Mouse (Mus musculus): Measurements from ENCODE around the gene Nid1. TPM values are rescaled to one million over a fixed set of nuclear protein-coding genes. Genes with fewer than 3 reads are reported as not detected.

Gene Nid1
- polyA plus RNA-seq, 1 experiment from 2014 or later, result 28.3 TPM

- Histone ChIP-seq H3K4me1 (ENCODE audit: control insufficient read depth, insufficient read depth, low read length) (no peaks in the 10 kb centered on the region), H3K36me3 (ENCODE audit: control insufficient read depth, insufficient read depth, low read length) (no peaks in the 10 kb centered on the region), H3K9ac (ENCODE audit: low read length) (no peak overlapping the region), H3K4me2 (ENCODE audit: low read depth, severe bottlenecking) (no peak overlapping the region), H3K4me3 (ENCODE audit: low read depth, low read length) (no peak overlapping the region), H3K27ac (replicated peaks; ENCODE audit: low read depth, low read length) (no peak overlapping the region), H3K9me3 (ENCODE audit: control insufficient read depth, low read length) (no peaks in the 10 kb centered on the region), H3K27me3 (ENCODE audit: control insufficient read depth, insufficient read depth, low read length) (no peaks in the 10 kb centered on the region)
- DNase-seq (ENCODE audit: low spot score), result no peak
- 94% methylated on average over 2 of the region's 2 CpGs for WGBS
- no peak for ATAC-seq (ENCODE audit: insufficient number of reproducible peaks, low FRiP score, low TSS enrichment, low read depth)
These were observed 39.2 kb downstream of the Nid1 start for GRCm38 (mm10) chr13:13476568-13476967.

- no peaks in the 10 kb centered on the region for H3K27me3 ChIP-seq (ENCODE audit: control insufficient read depth, insufficient read depth, low read length)
- H3K9me3 ChIP-seq (ENCODE audit: control insufficient read depth, low read length), result no peaks in the 10 kb centered on the region
- WGBS, result 96% methylated on average over 2 of the region's 2 CpGs
- no peaks in the 10 kb centered on the region for H3K36me3 ChIP-seq (ENCODE audit: control insufficient read depth, insufficient read depth, low read length)
- H3K4me1 ChIP-seq (ENCODE audit: control insufficient read depth, insufficient read depth, low read length), result no peaks in the 10 kb centered on the region
- ATAC-seq (ENCODE audit: insufficient number of reproducible peaks, low FRiP score, low TSS enrichment, low read depth) (no peak), DNase-seq (ENCODE audit: low spot score) (no peak)
- H3K27ac ChIP-seq (replicated peaks; ENCODE audit: low read depth, low read length), result no peak overlapping the region
- H3K4me3 ChIP-seq (ENCODE audit: low read depth, low read length), result no peak overlapping the region
- H3K9ac ChIP-seq (ENCODE audit: low read length), result no peak overlapping the region
- no peak overlapping the region for H3K4me2 ChIP-seq (ENCODE audit: low read depth, severe bottlenecking)
These were observed 39.7 kb downstream of the Nid1 start for GRCm38 (mm10) chr13:13477046-13477445.

- H3K4me3 ChIP-seq (ENCODE audit: low read depth, low read length), result no peak overlapping the region
- peak; percentile 66 for ATAC-seq (ENCODE audit: insufficient number of reproducible peaks, low FRiP score, low TSS enrichment, low read depth)
- H3K9me3 ChIP-seq (ENCODE audit: control insufficient read depth, low read length), result no peaks in the 10 kb centered on the region
- H3K4me2 ChIP-seq (ENCODE audit: low read depth, severe bottlenecking), result no peak overlapping the region
- no peaks in the 10 kb centered on the region for H3K27me3 ChIP-seq (ENCODE audit: control insufficient read depth, insufficient read depth, low read length)
- no peak for DNase-seq (ENCODE audit: low spot score)
- 9% methylated on average over 2 of the region's 2 CpGs for WGBS
- no peak overlapping the region for H3K27ac ChIP-seq (replicated peaks; ENCODE audit: low read depth, low read length)
- no peaks in the 10 kb centered on the region for H3K36me3 ChIP-seq (ENCODE audit: control insufficient read depth, insufficient read depth, low read length)
- no peaks in the 10 kb centered on the region for H3K4me1 ChIP-seq (ENCODE audit: control insufficient read depth, insufficient read depth, low read length)
- no peak overlapping the region for H3K9ac ChIP-seq (ENCODE audit: low read length)
These were observed 42.6 kb downstream of the Nid1 start for GRCm38 (mm10) chr13:13479986-13480385.

GRCm38 (mm10) chr13:13481033-13481432 lies 43.7 kb downstream of the Nid1 start:
- H3K9me3 ChIP-seq (ENCODE audit: control insufficient read depth, low read length), result no peaks in the 10 kb centered on the region
- H3K36me3 ChIP-seq (ENCODE audit: control insufficient read depth, insufficient read depth, low read length), result no peaks in the 10 kb centered on the region
- no peak for DNase-seq (ENCODE audit: low spot score)
- H3K4me3 ChIP-seq (ENCODE audit: low read depth, low read length), result no peak overlapping the region
- H3K27me3 ChIP-seq (ENCODE audit: control insufficient read depth, insufficient read depth, low read length), result no peaks in the 10 kb centered on the region
- H3K9ac ChIP-seq (ENCODE audit: low read length), result no peak overlapping the region
- ATAC-seq (ENCODE audit: insufficient number of reproducible peaks, low FRiP score, low TSS enrichment, low read depth), result no peak
- H3K4me1 ChIP-seq (ENCODE audit: control insufficient read depth, insufficient read depth, low read length), result no peaks in the 10 kb centered on the region
- WGBS, result 56% methylated on average over 5 of the region's 5 CpGs
- H3K27ac ChIP-seq (replicated peaks; ENCODE audit: low read depth, low read length), result no peak overlapping the region
- H3K4me2 ChIP-seq (ENCODE audit: low read depth, severe bottlenecking), result no peak overlapping the region

- no peaks in the 10 kb centered on the region for H3K9me3 ChIP-seq (ENCODE audit: control insufficient read depth, low read length)
- H3K27me3 ChIP-seq (ENCODE audit: control insufficient read depth, insufficient read depth, low read length), result no peaks in the 10 kb centered on the region
- WGBS, result 90% methylated on average over 16 of the region's 16 CpGs
- no peak overlapping the region for H3K27ac ChIP-seq (replicated peaks; ENCODE audit: low read depth, low read length)
- H3K4me3 ChIP-seq (ENCODE audit: low read depth, low read length), result no peak overlapping the region
- no peaks in the 10 kb centered on the region for H3K36me3 ChIP-seq (ENCODE audit: control insufficient read depth, insufficient read depth, low read length)
- no peak overlapping the region for H3K9ac ChIP-seq (ENCODE audit: low read length)
- no peaks in the 10 kb centered on the region for H3K4me1 ChIP-seq (ENCODE audit: control insufficient read depth, insufficient read depth, low read length)
- ATAC-seq (ENCODE audit: insufficient number of reproducible peaks, low FRiP score, low TSS enrichment, low read depth) (no peak), DNase-seq (ENCODE audit: low spot score) (no peak)
- H3K4me2 ChIP-seq (ENCODE audit: low read depth, severe bottlenecking), result no peak overlapping the region
These were observed 44.7 kb downstream of the Nid1 start for GRCm38 (mm10) chr13:13481875-13482674.

- Histone ChIP-seq H3K27me3 (ENCODE audit: control insufficient read depth, insufficient read depth, low read length) (no peaks in the 10 kb centered on the region), H3K4me2 (ENCODE audit: low read depth, severe bottlenecking) (no peak overlapping the region), H3K9ac (ENCODE audit: low read length) (no peak overlapping the region), H3K9me3 (ENCODE audit: control insufficient read depth, low read length) (no peaks in the 10 kb centered on the region), H3K4me3 (ENCODE audit: low read depth, low read length) (no peak overlapping the region), H3K4me1 (ENCODE audit: control insufficient read depth, insufficient read depth, low read length) (no peaks in the 10 kb centered on the region), H3K27ac (replicated peaks; ENCODE audit: low read depth, low read length) (no peak overlapping the region), H3K36me3 (ENCODE audit: control insufficient read depth, insufficient read depth, low read length) (no peaks in the 10 kb centered on the region)
- 61% methylated on average over 7 of the region's 7 CpGs for WGBS
- no peak for ATAC-seq (ENCODE audit: insufficient number of reproducible peaks, low FRiP score, low TSS enrichment, low read depth)
- DNase-seq (ENCODE audit: low spot score), result no peak
These were observed 47.0 kb downstream of the Nid1 start for GRCm38 (mm10) chr13:13484351-13484751.

DNA sequence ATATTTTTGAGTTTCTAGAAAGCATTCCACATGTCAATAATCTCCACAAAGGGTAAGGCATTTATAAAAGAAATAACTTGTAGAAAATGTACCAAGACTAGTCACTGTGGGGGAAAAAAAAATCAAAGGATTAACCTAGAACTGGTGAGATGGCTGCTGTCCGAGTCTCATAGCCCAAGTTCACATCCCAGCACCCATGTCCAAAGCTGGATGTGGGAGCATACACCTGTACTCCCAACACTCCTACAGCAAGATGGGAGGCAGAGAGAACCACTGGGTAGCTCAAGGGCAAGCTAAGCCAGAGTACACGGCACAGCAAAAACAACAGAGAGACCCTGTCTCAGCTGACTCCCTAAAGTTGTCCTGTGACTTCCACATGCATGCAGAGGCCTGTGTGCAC lies 47.5 kb downstream of the Nid1 start:
- Histone ChIP-seq H3K4me2 (ENCODE audit: low read depth, severe bottlenecking) (no peak overlapping the region), H3K4me1 (ENCODE audit: control insufficient read depth, insufficient read depth, low read length) (no peaks in the 10 kb centered on the region), H3K9me3 (ENCODE audit: control insufficient read depth, low read length) (no peaks in the 10 kb centered on the region), H3K27ac (replicated peaks; ENCODE audit: low read depth, low read length) (no peak overlapping the region), H3K9ac (ENCODE audit: low read length) (no peak overlapping the region), H3K4me3 (ENCODE audit: low read depth, low read length) (no peak overlapping the region), H3K36me3 (ENCODE audit: control insufficient read depth, insufficient read depth, low read length) (no peaks in the 10 kb centered on the region), H3K27me3 (ENCODE audit: control insufficient read depth, insufficient read depth, low read length) (no peaks in the 10 kb centered on the region)
- WGBS, result 78% methylated on average over 2 of the region's 2 CpGs
- ATAC-seq (ENCODE audit: insufficient number of reproducible peaks, low FRiP score, low TSS enrichment, low read depth) (no peak), DNase-seq (ENCODE audit: low spot score) (no peak)

DNA sequence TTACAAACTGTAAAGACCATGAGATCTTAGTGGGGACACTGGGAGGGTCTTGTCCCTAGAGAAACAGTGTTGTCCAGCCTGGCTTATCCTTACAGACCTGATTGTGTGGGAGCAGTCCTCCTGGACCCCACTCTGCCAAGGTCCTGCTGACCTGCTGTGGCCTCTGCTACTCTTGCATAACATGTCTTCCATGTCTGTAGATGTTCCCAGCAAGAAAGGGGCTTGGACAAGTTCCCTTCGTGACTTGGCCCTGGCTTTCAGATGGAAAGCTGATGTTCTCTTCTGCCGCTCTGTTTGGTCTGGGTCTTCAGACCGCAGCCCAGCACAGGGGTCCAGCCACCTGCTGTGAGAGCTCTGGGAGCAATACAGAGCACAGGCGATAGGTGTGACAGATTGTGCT lies 48.3 kb downstream of the Nid1 start:
- ATAC-seq (ENCODE audit: insufficient number of reproducible peaks, low FRiP score, low TSS enrichment, low read depth) (no peak), DNase-seq (ENCODE audit: low spot score) (no peak)
- Histone ChIP-seq H3K9ac (ENCODE audit: low read length) (no peak overlapping the region), H3K4me2 (ENCODE audit: low read depth, severe bottlenecking) (no peak overlapping the region), H3K27ac (replicated peaks; ENCODE audit: low read depth, low read length) (no peak overlapping the region), H3K4me1 (ENCODE audit: control insufficient read depth, insufficient read depth, low read length) (no peaks in the 10 kb centered on the region), H3K4me3 (ENCODE audit: low read depth, low read length) (no peak overlapping the region), H3K27me3 (ENCODE audit: control insufficient read depth, insufficient read depth, low read length) (no peaks in the 10 kb centered on the region), H3K9me3 (ENCODE audit: control insufficient read depth, low read length) (no peaks in the 10 kb centered on the region), H3K36me3 (ENCODE audit: control insufficient read depth, insufficient read depth, low read length) (no peaks in the 10 kb centered on the region)
- WGBS, result 79% methylated on average over 4 of the region's 4 CpGs

- Histone ChIP-seq H3K9me3 (ENCODE audit: control insufficient read depth, low read length) (no peaks in the 10 kb centered on the region), H3K4me3 (ENCODE audit: low read depth, low read length) (no peak overlapping the region), H3K27me3 (ENCODE audit: control insufficient read depth, insufficient read depth, low read length) (no peaks in the 10 kb centered on the region), H3K4me1 (ENCODE audit: control insufficient read depth, insufficient read depth, low read length) (no peaks in the 10 kb centered on the region), H3K36me3 (ENCODE audit: control insufficient read depth, insufficient read depth, low read length) (no peaks in the 10 kb centered on the region), H3K27ac (replicated peaks; ENCODE audit: low read depth, low read length) (no peak overlapping the region), H3K9ac (ENCODE audit: low read length) (no peak overlapping the region), H3K4me2 (ENCODE audit: low read depth, severe bottlenecking) (no peak overlapping the region)
- no peak for ATAC-seq (ENCODE audit: insufficient number of reproducible peaks, low FRiP score, low TSS enrichment, low read depth)
- no peak for DNase-seq (ENCODE audit: low spot score)
- WGBS, result 93% methylated on average over 1 of the region's 1 CpGs
These were observed 50.5 kb downstream of the Nid1 start for GRCm38 (mm10) chr13:13487851-13488250.

Measured in limb, embryonic 11.5 days (tissue).